Mouse (Mus musculus) pancreas, adult 10 weeks (tissue): ENCODE data around the gene Myo15b. TPM values are rescaled to one million over a fixed set of nuclear protein-coding genes. Genes with fewer than 3 reads are reported as not detected.

Experiments
- polyA plus RNA-seq: library from polyadenylated mRNA; stranded (reverse); fragments of 350-450 nt; fragmentation: Illumina TruSeq; extraction: RNeasy Lipid Tissue Mini Kit (QIAGEN cat#74804); gene quantifications from one replicate; pipeline ENCODE4 v1.2.3, GENCODE M21; 2015; ENCODE audit warnings: low read depth, low replicate concordance; ENCODE audit not compliant: insufficient read depth

Myo15b gene
- polyA plus RNA-seq: 20.8 TPM

GRCm38 (mm10) chr11:115858354-115858753, at the start of gene Myo15b:
Gene Myo15b, plus strand, starts transcription at chr11:115858406.

GRCm38 (mm10) chr11:115813507-115814296, 44.5 kb upstream of the Myo15b start, which contains the start of gene Caskin2:
Gene Caskin2, minus strand, starts transcription at chr11:115813639.

GRCm38 (mm10) chr11:115814605-115815450, 43.4 kb upstream of the Myo15b start, which contains the start of gene Tsen54:
Gene Tsen54, plus strand, starts transcription at chr11:115814724.

GRCm38 (mm10) chr11:115823774-115824740, 34.1 kb upstream of the Myo15b start, which contains the start of gene Llgl2:
Gene Llgl2, plus strand, starts transcription at chr11:115824049.

GRCm38 (mm10) chr11:115899486-115900266, 41.5 kb downstream of the Myo15b start, which contains the start of gene Smim5:
Gene Smim5, plus strand, starts transcription at chr11:115899966.

GRCm38 (mm10) chr11:115911632-115912376, 53.6 kb downstream of the Myo15b start, which contains the start of gene Smim6:
Gene Smim6, plus strand, starts transcription at chr11:115912017.

GRCm38 (mm10) chr11:115933108-115933746, 75.0 kb downstream of the Myo15b start, which contains the start of the genes Sap30bp and Recql5:
Gene Sap30bp, plus strand, starts transcription at chr11:115933282.
Gene Recql5, minus strand, starts transcription at chr11:115933477.

Other genes starting within 250 kb of the Myo15b start
- 27.7 TPM for gene Mif4gd, start 245.4 kb upstream of the Myo15b start, polyA plus RNA-seq
- 8.3 TPM for gene Slc25a19, start 230.1 kb upstream of the Myo15b start, polyA plus RNA-seq
- gene Grb2, start 149.8 kb upstream of the Myo15b start, polyA plus RNA-seq: 10.1 TPM
- 5.9 TPM for gene Tmem94, start 93.0 kb upstream of the Myo15b start, polyA plus RNA-seq
- gene Caskin2, start 44.8 kb upstream of the Myo15b start, polyA plus RNA-seq: 13.3 TPM
- 11.0 TPM for gene Tsen54, start 43.7 kb upstream of the Myo15b start, polyA plus RNA-seq
- 66.6 TPM for gene Llgl2, start 34.4 kb upstream of the Myo15b start, polyA plus RNA-seq
- 5.6 TPM for gene Smim5, start 41.6 kb downstream of the Myo15b start, polyA plus RNA-seq
- 4.9 TPM for gene Smim6, start 53.6 kb downstream of the Myo15b start, polyA plus RNA-seq
- 4.7 TPM for gene Sap30bp, start 74.9 kb downstream of the Myo15b start, polyA plus RNA-seq
- gene Recql5, start 75.1 kb downstream of the Myo15b start, polyA plus RNA-seq: 10.0 TPM
- 8.1 TPM for gene Itgb4, start 116.3 kb downstream of the Myo15b start, polyA plus RNA-seq
- 11.8 TPM for gene Galk1, start 154.3 kb downstream of the Myo15b start, polyA plus RNA-seq
- 85.3 TPM for gene H3f3b, start 169.6 kb downstream of the Myo15b start, polyA plus RNA-seq
- gene Unk, start 171.9 kb downstream of the Myo15b start, polyA plus RNA-seq: 5.1 TPM
- gene Unc13d, start 219.6 kb downstream of the Myo15b start, polyA plus RNA-seq: 2.5 TPM
- 26.2 TPM for gene Wbp2, start 228.6 kb downstream of the Myo15b start, polyA plus RNA-seq